Mouse (Mus musculus) adrenal gland, adult 18-20 months (tissue): ENCODE measurements around the gene Zfp207. TPM values are rescaled to one million over a fixed set of nuclear protein-coding genes. Genes with fewer than 3 reads are reported as not detected.

Source experiments
- total RNA-seq, 2 experiments: library from RNA; stranded (reverse); gene quantifications; 1 replicate in 1 of 2; 2 replicates in 1 of 2; pipeline ENCODE4 v1.2.3; 2021

The Zfp207 gene
- total RNA-seq, 2 experiments from 2014 or later, result 115 to 123 TPM

Other genes with a start within 250 kb of the Zfp207 start
- 10 to 100 TPM; 13.6 to 15.5 TPM for gene Tefm, start 241.1 kb upstream of the Zfp207 start, total RNA-seq
- 10 to 100 TPM in 1 of 2 experiments, 1 to 10 TPM in 1; 9.6 to 11.1 TPM for gene Adap2, start 229.2 kb upstream of the Zfp207 start, total RNA-seq
- gene Rnf135, start 199.4 kb upstream of the Zfp207 start, total RNA-seq, result 1 to 10 TPM; 5.9 to 9.1 TPM
- 10 to 100 TPM; 54.4 to 71.5 TPM for gene Rhot1, start 174.3 kb upstream of the Zfp207 start, total RNA-seq
- 1 to 10 TPM; 2.5 to 3.8 TPM for gene Rhbdl3, start 82.4 kb upstream of the Zfp207 start, total RNA-seq
- 10 to 100 TPM; 13.6 to 15.9 TPM for gene 5730455P16Rik, start 5.2 kb upstream of the Zfp207 start, total RNA-seq
- 100 to 1,000 TPM; 142 to 151 TPM for gene Psmd11, start 45.3 kb downstream of the Zfp207 start, total RNA-seq
- gene Cdk5r1, start 93.7 kb downstream of the Zfp207 start, total RNA-seq, result 1 to 10 TPM; 1.5 to 2.0 TPM